Comparison of ENCODE assay signal across 12 mouse cellular contexts in genomic region chr2:149832301-149832700, GRCm38 (mm10). TPM values are rescaled to one million over a fixed set of nuclear protein-coding genes. Genes with fewer than 3 reads are reported as not detected.
A peak's percentile ranks its signal among the peaks of the same experiment; 100 is the strongest.
DNase-seq lines count a peak whose midpoint lies in the region; ATAC-seq lines count a peak whose summit lies in the region.
"Had no signal": no experiment of that assay in that cellular context is flagged by ENCODE, and none has a peak within 500 bp of the region (broad histone marks: within the 10 kb centered on the region; RNA-seq: fewer than 3 reads in every experiment).

No protein-coding gene starts in this region.

- peak overlapping the region; percentile 80; the same call in 1 of the 2 replicates for H3K9ac ChIP-seq in heart, embryonic 13.5 days
- H3K9ac ChIP-seq in forebrain, embryonic 16.5 days (replicated peaks; ENCODE audit: low read depth, low read length) = peak overlapping the region; percentile 19; the same call in 1 of the 2 replicates
- H3K9ac ChIP-seq in midbrain, embryonic 11.5 days (ENCODE audit: low read length) = no peak overlapping the region

- H3K4me1 ChIP-seq in heart, embryonic 13.5 days = peaks cover 22% of the 10 kb centered on the region
- H3K4me1 ChIP-seq in embryonic facial prominence, embryonic 10.5 days = peaks cover 25% of the 10 kb centered on the region
- H3K4me1 ChIP-seq in forebrain, embryonic 16.5 days (replicated peaks; ENCODE audit: control insufficient read depth, insufficient read depth, low read length) = peaks cover 16% of the 10 kb centered on the region
- H3K4me1 ChIP-seq in midbrain, embryonic 11.5 days (ENCODE audit: control insufficient read depth, insufficient read depth, low read length) = no peaks in the 10 kb centered on the region

- no peaks in the 10 kb centered on the region for H3K36me3 ChIP-seq in heart, embryonic 13.5 days
- no peaks in the 10 kb centered on the region for H3K36me3 ChIP-seq in embryonic facial prominence, embryonic 10.5 days (replicated peaks)
- no peaks in the 10 kb centered on the region for H3K36me3 ChIP-seq in forebrain, embryonic 16.5 days (ENCODE audit: control insufficient read depth, insufficient read depth)
- H3K36me3 ChIP-seq in midbrain, embryonic 11.5 days (ENCODE audit: control insufficient read depth, insufficient read depth, low read length) = no peaks in the 10 kb centered on the region

- WGBS in heart, embryonic 13.5 days = 2% methylated on average over 5 of the region's 5 CpGs
- WGBS in embryonic facial prominence, embryonic 10.5 days = 5% methylated on average over 5 of the region's 5 CpGs
- WGBS in forebrain, embryonic 16.5 days = 22% methylated on average over 5 of the region's 5 CpGs
- WGBS in midbrain, embryonic 11.5 days = 8% methylated on average over 5 of the region's 5 CpGs

- no peaks in the 10 kb centered on the region for H3K9me3 ChIP-seq in heart, embryonic 13.5 days
- no peaks in the 10 kb centered on the region for H3K9me3 ChIP-seq in embryonic facial prominence, embryonic 10.5 days
- no peaks in the 10 kb centered on the region for H3K9me3 ChIP-seq in forebrain, embryonic 16.5 days (ENCODE audit: control insufficient read depth, low read length)
- H3K9me3 ChIP-seq in midbrain, embryonic 11.5 days (ENCODE audit: control insufficient read depth, low read length) = no peaks in the 10 kb centered on the region

- ATAC-seq in heart, embryonic 13.5 days (ENCODE audit: extremely low read depth, insufficient number of reproducible peaks, low FRiP score, low TSS enrichment) = no peak
- ATAC-seq in forebrain, embryonic 16.5 days = no peak
- ATAC-seq in midbrain, embryonic 11.5 days (ENCODE audit: low FRiP score) = no peak

- no peak overlapping the region for H3K27ac ChIP-seq in heart, embryonic 13.5 days (replicated peaks)
- no peak overlapping the region for H3K27ac ChIP-seq in embryonic facial prominence, embryonic 10.5 days (replicated peaks)
- no peak overlapping the region for H3K27ac ChIP-seq in forebrain, embryonic 16.5 days (ENCODE audit: low read length)
- no peak overlapping the region for H3K27ac ChIP-seq in midbrain, embryonic 11.5 days (ENCODE audit: low read depth, low read length)

- DNase-seq in heart, postnatal 4 days = no peak
- no peak for DNase-seq in embryonic facial prominence, embryonic 10.5 days (ENCODE audit: low spot score)
- peak; percentile 87 for DNase-seq in midbrain, embryonic 11.5 days (ENCODE audit: low spot score, missing footprints)
- no peak for DNase-seq in thymus, postnatal 0 days (ENCODE audit: low spot score)
- no peak for DNase-seq in layer of hippocampus, adult 18-20 months (ENCODE audit: low spot score in 2 of 2)
- DNase-seq in spleen, postnatal 14 days (ENCODE audit: low spot score in 2 of 2) = no peak
- DNase-seq: gastrocnemius, postnatal 36 days; thymus, adult 18-20 months had no signal

- peaks cover 51% of the 10 kb centered on the region for H3K27me3 ChIP-seq in heart, embryonic 13.5 days (replicated peaks)
- H3K27me3 ChIP-seq in embryonic facial prominence, embryonic 10.5 days (replicated peaks; ENCODE audit: low read depth, poor library complexity, severe bottlenecking) = peaks cover 59% of the 10 kb centered on the region
- peaks cover 8% of the 10 kb centered on the region for H3K27me3 ChIP-seq in forebrain, embryonic 16.5 days (replicated peaks; ENCODE audit: control insufficient read depth, insufficient read depth, low read length)
- H3K27me3 ChIP-seq in midbrain, embryonic 11.5 days (ENCODE audit: control insufficient read depth, insufficient read depth, low read length) = peaks cover 32% of the 10 kb centered on the region
- H3K27me3 ChIP-seq: CH12.LX had no signal

- peak overlapping the region; percentile 94 for H3K4me2 ChIP-seq in heart, embryonic 13.5 days
- peak overlapping the region; percentile 74 for H3K4me2 ChIP-seq in forebrain, embryonic 16.5 days (ENCODE audit: low read length)
- peak overlapping the region; percentile 96 for H3K4me2 ChIP-seq in midbrain, embryonic 11.5 days

- peak overlapping the region; percentile 66 for H3K4me3 ChIP-seq in heart, embryonic 13.5 days
- H3K4me3 ChIP-seq in embryonic facial prominence, embryonic 10.5 days = peak overlapping the region; percentile 72; the same call in 1 of the 2 replicates
- peak overlapping the region; percentile 76 for H3K4me3 ChIP-seq in forebrain, embryonic 16.5 days (replicated peaks; ENCODE audit: low read length)
- peak overlapping the region; percentile 58 for H3K4me3 ChIP-seq in midbrain, embryonic 11.5 days (ENCODE audit: low read depth, low read length)

RNA-seq across cellular contexts. Expression of gene C530025M09Rik, which starts 1.3 kb away (rescaled TPM):
- polyA plus RNA-seq in heart, embryonic 13.5 days (2015; fragmentation: Nextera tagmentation; extraction: Ambion mirVana) = 0.23 and 0.31 TPM in 2 replicates
- not detected for total RNA-seq in heart, postnatal 4 days (2021)
- not detected in 2 replicates for polyA plus RNA-seq in embryonic facial prominence, embryonic 10.5 days (2016; fragmentation: Nextera tagmentation; extraction: Ambion mirVana)
- polyA plus RNA-seq in forebrain, embryonic 16.5 days (2015; fragmentation: Nextera tagmentation; extraction: Ambion mirVana) = 0.48 and 0.51 TPM in 2 replicates
- polyA plus RNA-seq in midbrain, embryonic 11.5 days (2014; fragmentation: Nextera tagmentation; extraction: Ambion mirVana) = 0.33 TPM in 1 of 2 replicates, not detected in the other
- polyA plus RNA-seq in thymus, postnatal 0 days (2015; fragmentation: Nextera tagmentation; extraction: Ambion mirVana) = not detected in 2 replicates
- 1 to 10 TPM in 1 of 2 experiments, under 1 TPM in 1; 0.50 to 1.0 TPM for total RNA-seq in layer of hippocampus, adult 18-20 months (2021)
- total RNA-seq: adrenal gland, adult 18-20 months; CH12.LX; gastrocnemius, postnatal 36 days had no signal

RNA-seq across cellular contexts. Expression of gene Syndig1, which starts 3.3 kb away (rescaled TPM):
- 4.0 and 4.2 TPM in 2 replicates for polyA plus RNA-seq in heart, embryonic 13.5 days (2015; fragmentation: Nextera tagmentation; extraction: Ambion mirVana)
- total RNA-seq in heart, postnatal 4 days (2021) = under 1 TPM; 0.54 to 0.55 TPM
- polyA plus RNA-seq in embryonic facial prominence, embryonic 10.5 days (2016; fragmentation: Nextera tagmentation; extraction: Ambion mirVana) = 0.93 and 2.4 TPM in 2 replicates
- 17.9 and 21.0 TPM in 2 replicates for polyA plus RNA-seq in forebrain, embryonic 16.5 days (2015; fragmentation: Nextera tagmentation; extraction: Ambion mirVana)
- polyA plus RNA-seq in midbrain, embryonic 11.5 days (2014; fragmentation: Nextera tagmentation; extraction: Ambion mirVana) = 8.5 and 9.5 TPM in 2 replicates
- polyA plus RNA-seq in thymus, postnatal 0 days (2015; fragmentation: Nextera tagmentation; extraction: Ambion mirVana) = 0.15 and 0.23 TPM in 2 replicates
- 10 to 100 TPM; 31.5 to 37.7 TPM for total RNA-seq in layer of hippocampus, adult 18-20 months (2021)
- total RNA-seq: CH12.LX; gastrocnemius, postnatal 36 days had no signal
